Mouse (Mus musculus) cerebellum, adult 2 months (tissue): ENCODE measurements around the gene Hhat. TPM values are rescaled to one million over a fixed set of nuclear protein-coding genes. Genes with fewer than 3 reads are reported as not detected.
A peak's percentile ranks its signal among the peaks of the same experiment; 100 is the strongest.

Experiments
- DNase-seq, 2 experiments: peaks; one replicate each; pipeline ENCODE4 v3.0.0; 2021
- H3K27ac ChIP-seq: fragments of 200-500 bp; 2 replicates; pipeline ENCODE4 v1.5.1; 2012; ENCODE audit warnings: low read length, control low read depth, inconsistent platforms; ENCODE audit not compliant: insufficient read depth
- H3K27me3 ChIP-seq: fragments of 200-500 bp; 2 replicates; pipeline ENCODE4 v1.6.1; 2012; ENCODE audit warnings: inconsistent platforms, mild to moderate bottlenecking, low read length, moderate library complexity; ENCODE audit not compliant: control insufficient read depth, insufficient read depth
- H3K4me1 ChIP-seq: fragments of 200-500 bp; 2 replicates; pipeline ENCODE4 v1.6.1; 2011; ENCODE audit warnings: low read length; ENCODE audit not compliant: control insufficient read depth, insufficient read depth
- H3K4me3 ChIP-seq: fragments of 200-500 bp; replicated peaks from 2 replicates; pipeline ENCODE3; 2011; ENCODE audit warnings: mild to moderate bottlenecking, low read depth, low read length, control low read depth; ENCODE audit not compliant: insufficient read depth
- CTCF ChIP-seq: fragments of 200-500 bp; IDR thresholded peaks from 2 replicates; pipeline ENCODE4 v1.5.1; 2011; ENCODE audit warnings: low read depth, mild to moderate bottlenecking, control low read depth, low read length, moderate library complexity, borderline replicate concordance; ENCODE audit not compliant: insufficient read depth
- POLR2A ChIP-seq: fragments of 200-500 bp; IDR thresholded peaks from 2 replicates; pipeline ENCODE4 v1.6.1; 2011; ENCODE audit warnings: low read length, control low read depth, borderline replicate concordance; ENCODE audit not compliant: insufficient read depth
- WGBS: fragments of 180-500 bp; shearing (Covaris S2); methylation state at CpG from one replicate; pipeline ENCODE4 v1.1.7; 2018; 5-methylcytosine and 5-hydroxymethylcytosine counted together
- polyA plus RNA-seq: library from polyadenylated mRNA; depleted of rRNA; stranded (reverse); fragments of >200 nt; gene quantifications from 2 replicates; pipeline ENCODE4 v1.2.3, GENCODE M21; 2012

The Hhat gene
- polyA plus RNA-seq, 1 experiment: 2.1 TPM

- no peak for TF ChIP-seq CTCF
- TF ChIP-seq POLR2A: no peak
- Histone ChIP-seq H3K27me3 (no peaks in the 10 kb centered on the region), H3K4me3 (no peak overlapping the region), H3K4me1 (no peaks in the 10 kb centered on the region), H3K27ac (no peak overlapping the region)
- DNase-seq: no peak
- WGBS: 51% methylated on average over 13 of the region's 13 CpGs
These were observed 15.8 kb downstream of the Hhat start for GRCm38 (mm10) chr1:192755246-192755645.

GRCm38 (mm10) chr1:192754268-192754667, 16.8 kb downstream of the Hhat start:
- 96% methylated on average over 4 of the region's 4 CpGs for WGBS
- no peaks in the 10 kb centered on the region for H3K4me1 ChIP-seq
- no peak overlapping the region for H3K4me3 ChIP-seq
- TF ChIP-seq CTCF: no peak
- TF ChIP-seq POLR2A: no peak
- no peak overlapping the region for H3K27ac ChIP-seq
- DNase-seq: no peak
- H3K27me3 ChIP-seq: no peaks in the 10 kb centered on the region

GRCm38 (mm10) chr1:192752659-192753601, 18.1 kb downstream of the Hhat start:
- no peaks in the 10 kb centered on the region for H3K4me1 ChIP-seq
- no peak for DNase-seq
- H3K4me3 ChIP-seq: no peak overlapping the region
- H3K27ac ChIP-seq: no peak overlapping the region
- no peak for TF ChIP-seq CTCF
- TF ChIP-seq POLR2A: no peak
- 55% methylated on average over 8 of the region's 8 CpGs for WGBS
- no peaks in the 10 kb centered on the region for H3K27me3 ChIP-seq

GRCm38 (mm10) chr1:192750042-192750437, 21.0 kb downstream of the Hhat start:
- no peak for DNase-seq
- no peak for TF ChIP-seq CTCF
- TF ChIP-seq POLR2A: no peak
- no peaks in the 10 kb centered on the region for H3K4me1 ChIP-seq
- H3K27me3 ChIP-seq: no peaks in the 10 kb centered on the region
- no peak overlapping the region for H3K4me3 ChIP-seq
- WGBS: 38% methylated on average over 4 of the region's 4 CpGs
- no peak overlapping the region for H3K27ac ChIP-seq

- DNase-seq: no peak
- Histone ChIP-seq H3K27ac (no peak overlapping the region), H3K4me1 (no peaks in the 10 kb centered on the region), H3K27me3 (no peaks in the 10 kb centered on the region), H3K4me3 (no peak overlapping the region)
- TF ChIP-seq POLR2A (no peak), CTCF (no peak)
- WGBS: 82% methylated on average over 6 of the region's 6 CpGs
These were observed 21.6 kb downstream of the Hhat start for GRCm38 (mm10) chr1:192749270-192750041.

GRCm38 (mm10) chr1:192746201-192746600, 24.8 kb downstream of the Hhat start:
- DNase-seq: no peak
- no peak overlapping the region for H3K4me3 ChIP-seq
- H3K27ac ChIP-seq: no peak overlapping the region
- 91% methylated on average over 6 of the region's 6 CpGs for WGBS
- no peaks in the 10 kb centered on the region for H3K27me3 ChIP-seq
- H3K4me1 ChIP-seq: no peaks in the 10 kb centered on the region
- TF ChIP-seq CTCF: no peak
- TF ChIP-seq POLR2A: no peak

- 24% methylated on average over 16 of the region's 16 CpGs for WGBS
- Histone ChIP-seq H3K27me3 (no peaks in the 10 kb centered on the region), H3K4me1 (no peaks in the 10 kb centered on the region), H3K27ac (no peak overlapping the region), H3K4me3 (no peak overlapping the region)
- DNase-seq: peak in 1 of 2 experiments; percentile 17
- TF ChIP-seq CTCF: peak; percentile 37; the same call in 1 of the 2 replicates
- no peak for TF ChIP-seq POLR2A
These were observed 25.6 kb downstream of the Hhat start for GRCm38 (mm10) chr1:192745240-192746101.
